Mouse (Mus musculus) left cerebral cortex, postnatal 36 days (tissue): ENCODE measurements around the gene Rnf167. TPM values are rescaled to one million over a fixed set of nuclear protein-coding genes. Genes with fewer than 3 reads are reported as not detected.

ENCODE experiments used
- DNase-seq, 2 experiments: peaks; one replicate each; pipeline ENCODE4 v3.0.0; 2021 to 2022; ENCODE audit warnings: low spot score in 2 of 2, mixed read lengths in 1 of 2
- intact Hi-C: fragments of 180-260 bp; cut with DNase I; formaldehyde crosslinking; loops from one replicate; pipeline ENCODE4 v1.15.1; 2025
- total RNA-seq, 2 experiments: library from RNA; stranded (reverse); gene quantifications; 2 replicates each; pipeline ENCODE4 v1.2.3; 2021

Gene Rnf167
- total RNA-seq, 2 experiments from 2014 or later = 78.6 to 87.8 TPM

GRCm38 (mm10) chr11:70629557-70629956 is 17.5 kb upstream of the Rnf167 start:
- intact Hi-C loops = loop anchor here (10.0 kb wide), 1 partner anchor 215 kb away; the partner anchor contains the start of gene Pelp1
- no peak for DNase-seq

GRCm38 (mm10) chr11:70630129-70630528 is 16.9 kb upstream of the Rnf167 start:
- intact Hi-C loops = loop anchor here (5.0 kb wide), 1 partner anchor 127 kb away; no protein-coding TSS in a partner anchor
- no peak for DNase-seq

GRCm38 (mm10) chr11:70635601-70636000 is 11.4 kb upstream of the Rnf167 start:
- no peak for DNase-seq
- intact Hi-C loops = no loop called here

- intact Hi-C loops = no loop called here
- no peak for DNase-seq
Observed at GRCm38 (mm10) chr11:70637764-70638163, 9.3 kb upstream of the Rnf167 start.

GRCm38 (mm10) chr11:70638293-70638692 is 8.7 kb upstream of the Rnf167 start:
- no peak for DNase-seq
- intact Hi-C loops = no loop called here

DNA sequence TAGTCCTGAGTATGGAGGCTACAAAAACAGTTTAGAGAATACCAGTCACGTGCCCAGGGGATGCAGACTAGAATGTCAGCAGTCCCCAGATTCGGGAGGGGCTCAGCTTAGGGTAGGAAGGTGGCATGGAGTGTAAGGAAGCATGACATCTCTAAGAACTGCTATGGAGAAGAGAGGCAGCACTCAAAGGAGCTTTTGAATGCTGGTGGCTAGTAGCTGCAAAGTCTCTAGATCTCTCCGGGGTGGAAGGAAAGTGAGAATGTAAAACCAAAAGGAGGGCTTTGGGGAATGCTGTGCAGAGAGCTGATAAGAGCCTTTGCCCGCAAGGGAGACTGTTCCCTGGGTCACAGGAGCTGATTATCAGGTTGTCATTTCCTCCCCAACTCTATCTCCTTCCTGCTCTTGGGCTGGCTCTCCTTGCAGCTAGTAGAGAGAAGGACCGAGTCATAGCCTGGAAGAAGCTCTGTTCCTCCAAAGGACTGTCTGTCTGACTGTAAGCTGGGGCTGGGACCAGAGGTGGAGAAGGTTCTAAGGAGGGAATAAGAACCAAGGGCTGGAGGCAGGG is 8.2 kb upstream of the Rnf167 start, which contains the start of gene Gp1ba:
TSS of gene Gp1ba (plus strand) at position 409 of the 565 bp plus-strand sequence.
- intact Hi-C loops = no loop called here
- no peak for DNase-seq

- no peak for DNase-seq
- intact Hi-C loops = no loop called here
Observed at GRCm38 (mm10) chr11:70639976-70640375, 7.1 kb upstream of the Rnf167 start.

DNA sequence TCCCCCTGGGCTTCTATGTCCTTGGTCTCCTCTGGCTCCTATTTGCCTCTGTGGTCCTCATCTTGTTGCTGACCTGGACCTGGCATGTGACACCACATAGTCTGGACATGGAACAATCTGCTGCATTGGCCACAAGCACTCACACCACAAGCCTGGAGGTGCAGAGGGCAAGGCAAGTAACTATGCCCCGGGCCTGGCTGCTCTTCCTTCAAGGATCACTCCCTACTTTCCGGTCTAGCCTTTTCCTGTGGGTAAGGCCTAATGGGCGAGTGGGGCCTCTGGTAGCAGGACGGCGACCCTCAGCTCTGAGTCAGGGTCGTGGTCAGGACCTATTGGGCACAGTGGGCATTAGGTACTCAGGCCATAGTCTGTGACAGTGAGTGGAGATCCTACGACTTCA is 5.8 kb upstream of the Rnf167 start:
- intact Hi-C loops = no loop called here
- DNase-seq = no peak

- DNase-seq = no peak
- intact Hi-C loops = no loop called here
Observed at GRCm38 (mm10) chr11:70643051-70643450, 4.0 kb upstream of the Rnf167 start.

DNA sequence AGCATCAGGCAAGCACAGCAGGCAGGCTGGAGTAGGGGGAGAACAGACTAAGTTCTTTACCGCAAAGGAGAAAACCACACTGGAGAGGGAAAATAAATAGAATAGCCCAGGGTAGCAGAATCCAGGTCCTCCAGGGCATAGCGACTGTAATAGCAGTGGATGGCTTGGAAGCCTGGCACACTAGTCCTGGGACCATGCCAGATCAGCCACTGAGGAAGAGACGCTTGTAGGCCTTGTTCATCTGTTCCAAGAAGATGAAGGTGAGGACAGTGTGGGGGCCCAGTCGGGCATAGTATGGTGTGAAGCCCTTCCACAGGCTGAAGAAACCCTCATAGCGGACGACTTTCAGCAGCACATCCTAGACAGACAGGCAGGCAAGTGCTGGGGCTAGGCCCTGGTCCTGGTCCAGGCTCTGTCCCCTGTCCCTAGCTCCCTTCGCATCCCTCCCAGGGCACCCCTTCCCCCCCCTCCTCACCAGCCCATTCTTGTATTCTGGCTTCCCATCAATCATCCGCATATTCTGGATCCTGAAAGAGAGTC is 2.4 kb upstream of the Rnf167 start:
- intact Hi-C loops = no loop called here
- no peak for DNase-seq

- intact Hi-C loops = no loop called here
- DNase-seq = no peak
Observed at GRCm38 (mm10) chr11:70645461-70646258, 1.4 kb upstream of the Rnf167 start.

DNA sequence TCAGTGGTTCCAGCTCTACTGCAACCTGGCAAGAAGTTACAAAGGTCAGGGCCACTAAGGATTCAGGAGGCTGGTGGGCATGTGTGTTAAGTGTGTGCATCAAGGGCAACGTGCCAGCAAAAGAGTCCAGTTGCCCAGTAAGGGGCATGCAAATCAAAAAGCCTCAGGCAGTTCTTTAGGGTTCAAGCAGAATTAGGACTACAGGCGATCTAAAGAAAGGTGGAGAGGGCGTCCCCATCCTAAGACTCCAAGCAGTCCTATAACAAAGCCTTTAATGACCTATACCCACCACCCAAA is 828 bp upstream of the Rnf167 start:
- no peak for DNase-seq
- intact Hi-C loops = no loop called here

- intact Hi-C loops = no loop called here
- DNase-seq = peak in 1 of 2 experiments; percentile 42
Observed at GRCm38 (mm10) chr11:70647716-70648420, 833 bp downstream of the Rnf167 start.

DNA sequence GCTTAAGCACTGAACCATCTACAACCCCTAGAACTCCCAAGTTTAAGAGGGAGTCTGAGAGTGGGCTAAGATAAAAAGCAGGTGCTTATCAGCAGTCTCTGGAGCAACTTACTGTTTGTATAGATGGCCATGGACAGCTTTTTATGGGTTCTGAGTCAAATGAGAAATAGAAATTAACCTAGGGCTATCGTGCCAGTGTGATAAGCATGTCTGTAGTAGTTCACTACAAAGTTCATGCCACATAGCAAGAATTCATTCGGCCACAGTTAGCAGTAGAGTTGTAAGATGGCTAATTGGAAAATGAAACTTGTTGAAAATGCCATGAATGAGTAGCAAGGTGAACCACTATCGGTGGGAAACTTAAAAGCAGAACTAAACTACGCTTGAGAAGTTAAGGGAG is 1.5 kb downstream of the Rnf167 start:
- intact Hi-C loops = no loop called here
- DNase-seq = no peak

- intact Hi-C loops = no loop called here
- DNase-seq = no peak
Observed at GRCm38 (mm10) chr11:70649185-70649734, 2.2 kb downstream of the Rnf167 start.

DNA sequence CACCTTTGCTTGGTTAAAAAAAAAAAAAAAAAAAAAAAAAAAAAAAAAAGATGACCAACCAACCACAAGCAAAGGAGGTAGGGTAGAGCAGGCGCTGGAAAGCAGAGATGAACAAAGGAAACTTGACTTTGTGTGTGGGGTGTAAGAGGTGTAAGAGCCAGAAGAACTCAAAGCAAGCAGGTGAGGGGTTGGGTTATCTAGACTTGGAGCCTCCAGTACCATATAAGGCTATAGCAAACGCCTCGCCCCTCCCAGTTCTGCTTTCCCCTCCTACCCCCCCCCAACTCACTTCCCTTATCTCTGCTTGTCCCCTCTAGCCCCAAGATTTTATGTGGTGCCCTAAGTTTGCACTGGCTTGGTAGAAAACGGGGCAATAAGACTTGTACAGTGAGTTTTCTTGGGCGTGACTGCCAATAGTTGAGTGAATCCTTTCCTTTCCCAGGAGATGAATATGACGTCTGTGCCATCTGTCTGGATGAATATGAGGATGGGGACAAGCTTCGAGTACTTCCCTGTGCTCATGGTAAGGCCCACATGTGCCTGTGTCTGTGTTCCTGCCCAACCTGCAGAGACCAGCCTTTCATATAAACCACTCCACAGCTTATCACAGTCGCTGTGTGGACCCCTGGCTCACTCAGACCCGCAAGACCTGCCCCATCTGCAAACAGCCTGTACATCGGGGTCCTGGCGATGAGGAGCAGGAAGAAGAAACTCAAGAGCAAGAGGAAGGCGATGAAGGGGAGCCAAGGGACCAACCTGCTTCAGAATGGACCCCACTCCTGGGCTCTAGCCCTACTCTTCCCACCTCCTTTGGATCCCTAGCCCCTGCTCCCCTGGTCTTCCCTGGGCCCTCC is 3.5 kb downstream of the Rnf167 start:
- no peak for DNase-seq
- intact Hi-C loops = no loop called here

GRCm38 (mm10) chr11:70651391-70651790 is 4.4 kb downstream of the Rnf167 start:
- no peak for DNase-seq
- intact Hi-C loops = no loop called here

DNA sequence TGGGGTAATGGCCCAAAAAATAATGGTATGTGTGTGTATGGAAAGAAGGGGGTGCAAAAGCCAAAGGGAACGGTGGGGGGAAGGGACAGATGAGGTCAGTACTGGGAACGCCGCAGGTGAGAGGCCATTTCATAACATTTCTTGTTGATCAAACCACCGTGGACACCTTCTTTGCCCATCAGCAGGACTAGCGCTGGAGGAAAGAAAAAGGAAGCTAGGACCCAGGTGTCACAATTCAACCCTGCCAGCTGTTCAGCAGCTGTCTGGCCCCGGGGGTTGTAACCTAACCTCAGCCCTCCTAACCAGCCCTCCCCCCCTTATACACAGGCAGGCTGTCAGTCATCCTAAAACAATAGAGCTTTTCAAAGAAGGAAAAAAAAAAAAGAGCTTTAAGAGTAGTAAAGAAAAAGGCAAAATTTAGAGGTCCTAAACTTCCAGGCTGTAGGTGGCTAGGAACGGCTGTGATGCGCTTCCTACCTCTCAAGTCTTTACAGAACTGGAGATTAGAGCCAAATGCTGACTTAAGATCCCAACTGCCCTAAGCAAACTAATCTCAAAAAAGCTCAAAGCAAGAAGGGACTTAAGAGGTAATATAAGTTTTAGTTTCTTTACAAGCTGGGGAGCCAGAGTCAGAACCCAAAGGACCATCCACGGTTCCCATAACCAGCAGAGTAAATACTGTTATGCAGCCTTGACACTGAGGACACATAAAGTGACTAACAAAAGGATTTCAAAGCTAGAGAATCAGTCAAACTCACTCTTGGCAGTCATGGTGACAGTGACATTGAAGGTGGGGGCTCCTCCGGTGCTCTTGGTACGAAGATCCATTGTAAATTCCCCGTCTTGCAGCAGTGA is 5.2 kb downstream of the Rnf167 start:
- DNase-seq = no peak
- intact Hi-C loops = no loop called here
